Mouse (Mus musculus) liver, embryonic 15.5 days (tissue): Measurements from ENCODE around the gene Coq8a. TPM values are rescaled to one million over a fixed set of nuclear protein-coding genes. Genes with fewer than 3 reads are reported as not detected.

ENCODE experiments used
- ATAC-seq: fragments of 200-750 bp; cut with Nextera tagmentation; 2 replicates; pipeline ENCODE4 v1.8.0; 2017; ENCODE audit warnings: moderate number of reproducible peaks, mild to moderate bottlenecking, moderate library complexity; ENCODE audit not compliant: insufficient read depth
- H3K27ac ChIP-seq: fragments of 300-500 bp; sonication (generic); replicated peaks from 2 replicates; pipeline ENCODE4 v1.5.1; 2015; ENCODE audit warnings: mild to moderate bottlenecking, inconsistent platforms
- H3K27me3 ChIP-seq: fragments of 300-500 bp; sonication (generic); 2 replicates; pipeline ENCODE4 v1.6.1; 2015; ENCODE audit warnings: mild to moderate bottlenecking, inconsistent platforms
- H3K36me3 ChIP-seq: fragments of 300-500 bp; sonication (generic); replicated peaks from 2 replicates; pipeline ENCODE4 v1.6.1; 2015; ENCODE audit warnings: moderate library complexity, mild to moderate bottlenecking, inconsistent platforms
- H3K4me1 ChIP-seq: fragments of 300-500 bp; sonication (generic); replicated peaks from 2 replicates; pipeline ENCODE4 v1.6.1; 2015; ENCODE audit warnings: inconsistent platforms
- H3K4me2 ChIP-seq: fragments of 300-500 bp; sonication (generic); 2 replicates; pipeline ENCODE4 v1.6.1; 2015; ENCODE audit warnings: moderate library complexity, mild to moderate bottlenecking, inconsistent platforms
- H3K4me3 ChIP-seq: fragments of 300-500 bp; sonication (generic); replicated peaks from 2 replicates; pipeline ENCODE4 v1.5.1; 2015; ENCODE audit warnings: mild to moderate bottlenecking, inconsistent platforms
- H3K9ac ChIP-seq: fragments of 300-500 bp; sonication (generic); 2 replicates; pipeline ENCODE4 v1.6.1; 2015; ENCODE audit warnings: moderate library complexity, mild to moderate bottlenecking, inconsistent platforms
- H3K9me3 ChIP-seq: fragments of 300-500 bp; sonication (generic); replicated peaks from 2 replicates; pipeline ENCODE4 v1.6.1; 2016; ENCODE audit warnings: inconsistent platforms
- WGBS: fragments of 180-500 bp; shearing (Covaris S2); methylation state at CpG from one replicate; pipeline ENCODE4 v1.1.7; 2015; ENCODE audit warnings: mixed read lengths; ENCODE audit not compliant: insufficient replicate concordance; 5-methylcytosine and 5-hydroxymethylcytosine counted together
- polyA plus RNA-seq: library from polyadenylated mRNA; unstranded; fragments of >200 nt; fragmentation: Nextera tagmentation; extraction: Ambion mirVana; gene quantifications from 2 replicates; pipeline ENCODE4 v1.2.1, GENCODE M21; 2015

Gene Coq8a
- polyA plus RNA-seq, 1 experiment from 2014 or later, result 25.3 TPM

GRCm38 (mm10) chr1:180225500-180226220 lies 26.3 kb upstream of the Coq8a start:
- Histone ChIP-seq H3K4me3 (peak overlapping the region; percentile 66), H3K9ac (peak overlapping the region; percentile 57), H3K4me1 (peaks cover 31% of the 10 kb centered on the region), H3K27me3 (no peaks in the 10 kb centered on the region), H3K36me3 (peaks cover 26% of the 10 kb centered on the region; the same call in 1 of the 2 replicates), H3K27ac (peak overlapping the region; percentile 87), H3K9me3 (no peaks in the 10 kb centered on the region), H3K4me2 (peak overlapping the region; percentile 82)
- peak; percentile 94 for ATAC-seq
- WGBS, result 13% methylated on average over 21 of the region's 21 CpGs

DNA sequence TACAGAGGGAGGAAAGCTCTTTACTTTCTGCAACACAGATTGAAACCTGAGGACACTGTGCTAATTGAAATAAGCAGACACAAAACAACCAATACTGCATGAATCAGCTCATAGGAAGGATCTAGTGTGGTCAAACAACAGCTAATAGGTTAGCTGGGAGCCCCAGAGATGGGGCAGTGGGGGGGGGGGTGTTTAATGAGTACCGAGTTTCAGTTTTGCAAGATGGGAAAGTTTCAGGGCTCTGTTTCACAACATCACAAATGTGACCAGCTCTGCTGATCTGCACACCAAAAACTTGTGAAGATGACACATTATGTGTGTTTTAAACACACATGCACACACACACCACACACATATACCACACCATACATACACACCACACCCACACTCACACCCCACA lies 22.6 kb upstream of the Coq8a start:
- Histone ChIP-seq H3K9ac (no peak overlapping the region), H3K27ac (no peak overlapping the region), H3K4me2 (no peak overlapping the region), H3K9me3 (no peaks in the 10 kb centered on the region), H3K4me3 (no peak overlapping the region), H3K4me1 (peaks cover 26% of the 10 kb centered on the region), H3K36me3 (0 out of 2 replicates have a peak, but pooled peaks cover 2% of the 10 kb centered on the region), H3K27me3 (no peaks in the 10 kb centered on the region)
- WGBS, result 67% methylated on average over 1 of the region's 1 CpGs
- no peak for ATAC-seq

- Histone ChIP-seq H3K9ac (no peak overlapping the region), H3K27ac (no peak overlapping the region), H3K36me3 (no peaks in the 10 kb centered on the region), H3K4me2 (no peak overlapping the region), H3K27me3 (no peaks in the 10 kb centered on the region), H3K4me1 (peaks cover 23% of the 10 kb centered on the region), H3K4me3 (no peak overlapping the region), H3K9me3 (no peaks in the 10 kb centered on the region)
- ATAC-seq, result no peak
- WGBS, result 75% methylated on average over 19 of the region's 19 CpGs
Measured at GRCm38 (mm10) chr1:180220791-180221542, 21.6 kb upstream of the Coq8a start.

DNA sequence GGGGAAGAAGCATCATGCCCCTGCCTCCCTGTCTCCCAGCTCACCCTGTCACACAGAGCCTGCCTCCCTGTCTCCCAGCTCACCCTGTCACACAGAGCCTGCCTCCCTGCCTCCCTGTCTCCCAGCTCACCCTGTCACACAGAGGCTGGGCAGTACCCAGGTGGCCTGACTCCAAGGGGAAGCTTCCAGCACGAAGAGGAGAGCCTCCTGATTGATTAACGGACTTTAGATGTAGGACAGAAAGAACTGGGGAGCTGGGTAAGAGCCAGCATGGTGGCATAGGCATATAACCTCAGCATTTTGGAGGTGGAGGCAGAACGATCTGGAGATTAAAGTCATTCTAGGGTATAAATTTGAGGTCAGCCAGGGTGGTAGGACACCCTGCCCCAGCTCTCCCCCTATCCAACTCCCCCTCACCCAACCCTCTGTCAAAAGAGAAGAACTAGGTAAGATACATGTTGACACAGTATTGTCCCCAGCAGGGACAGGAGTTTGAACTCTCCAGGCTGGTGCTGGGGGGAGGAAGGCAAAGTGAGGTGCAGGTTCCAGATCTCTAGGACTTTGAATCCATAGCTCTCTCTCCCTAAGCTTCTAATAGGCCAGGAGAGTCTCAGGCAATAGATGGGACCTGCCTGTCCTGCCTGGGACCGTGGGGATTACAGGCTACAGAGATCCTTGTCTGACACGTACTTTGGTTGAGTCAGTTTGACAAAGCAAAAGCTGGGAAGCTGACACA lies 17.3 kb upstream of the Coq8a start:
- ATAC-seq, result peak; percentile 69
- H3K4me1 ChIP-seq, result peaks cover 17% of the 10 kb centered on the region; the same call in 1 of the 2 replicates
- H3K4me3 ChIP-seq, result no peak overlapping the region
- 46% methylated on average over 5 of the region's 5 CpGs for WGBS
- no peaks in the 10 kb centered on the region for H3K36me3 ChIP-seq
- no peaks in the 10 kb centered on the region for H3K27me3 ChIP-seq
- peak overlapping the region; percentile 58 for H3K27ac ChIP-seq
- no peaks in the 10 kb centered on the region for H3K9me3 ChIP-seq
- H3K9ac ChIP-seq, result no peak overlapping the region
- H3K4me2 ChIP-seq, result no peak overlapping the region

DNA sequence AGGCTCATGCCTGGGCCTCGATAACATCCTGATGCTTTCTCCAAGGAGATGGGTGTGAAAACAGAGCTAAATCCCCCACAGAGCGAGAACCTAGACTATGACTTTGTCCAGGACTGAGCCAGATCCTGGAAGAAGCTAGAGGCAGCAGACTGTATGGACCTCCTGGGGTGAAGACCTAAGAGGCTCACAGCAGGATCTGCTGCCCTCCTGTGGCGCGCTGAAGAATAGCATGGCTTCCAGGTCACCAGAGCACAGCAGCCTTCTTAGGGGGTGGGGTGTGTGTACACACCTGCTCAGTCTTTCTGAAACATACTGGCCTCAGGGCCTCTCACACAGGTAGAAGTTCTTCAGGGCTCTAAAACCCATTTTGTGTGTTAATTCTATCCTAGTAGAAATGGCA lies 15.6 kb upstream of the Coq8a start:
- WGBS, result 11% methylated on average over 4 of the region's 4 CpGs
- no peak overlapping the region for H3K27ac ChIP-seq

DNA sequence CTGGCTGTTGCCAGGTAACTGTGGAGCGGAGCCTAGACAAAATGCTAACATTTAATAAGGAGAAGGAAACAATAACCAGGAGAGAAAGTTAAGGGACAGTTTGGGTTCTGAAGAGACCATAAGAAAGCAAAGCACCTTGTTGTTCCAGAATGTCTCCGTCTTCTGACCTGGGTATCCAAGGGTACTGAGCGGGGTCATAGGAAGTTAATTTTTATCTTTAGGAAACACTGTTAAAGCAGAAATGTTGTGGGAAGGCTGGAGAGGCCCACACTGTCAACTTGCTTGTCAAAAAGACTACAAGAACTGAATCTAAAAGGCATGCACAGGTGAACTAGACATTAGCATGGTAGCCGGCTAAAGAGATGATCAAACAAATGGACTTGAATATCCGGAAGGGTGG lies 13.5 kb upstream of the Coq8a start:
- H3K4me1 ChIP-seq, result peaks cover 13% of the 10 kb centered on the region; the same call in 1 of the 2 replicates
- 42% methylated on average over 5 of the region's 5 CpGs for WGBS
- H3K27ac ChIP-seq, result no peak overlapping the region
- no peak overlapping the region for H3K9ac ChIP-seq
- no peaks in the 10 kb centered on the region for H3K36me3 ChIP-seq
- H3K27me3 ChIP-seq, result no peaks in the 10 kb centered on the region
- no peak overlapping the region for H3K4me3 ChIP-seq
- H3K9me3 ChIP-seq, result no peaks in the 10 kb centered on the region
- ATAC-seq, result no peak
- no peak overlapping the region for H3K4me2 ChIP-seq

More for the DNA sequence above, 15.6 kb upstream of the Coq8a start:
- no peak overlapping the region for H3K9ac ChIP-seq
- H3K4me3 ChIP-seq, result no peak overlapping the region
- no peak overlapping the region for H3K4me2 ChIP-seq
- H3K4me1 ChIP-seq, result peaks cover 13% of the 10 kb centered on the region; the same call in 1 of the 2 replicates
- peak; percentile 65 for ATAC-seq
- no peaks in the 10 kb centered on the region for H3K36me3 ChIP-seq
- H3K9me3 ChIP-seq, result no peaks in the 10 kb centered on the region
- H3K27me3 ChIP-seq, result no peaks in the 10 kb centered on the region

GRCm38 (mm10) chr1:180210781-180211271 lies 11.4 kb upstream of the Coq8a start:
- H3K4me3 ChIP-seq, result no peak overlapping the region
- no peaks in the 10 kb centered on the region for H3K27me3 ChIP-seq
- H3K9me3 ChIP-seq, result no peaks in the 10 kb centered on the region
- no peak overlapping the region for H3K9ac ChIP-seq
- H3K4me2 ChIP-seq, result no peak overlapping the region
- H3K36me3 ChIP-seq, result no peaks in the 10 kb centered on the region
- no peak overlapping the region for H3K27ac ChIP-seq
- ATAC-seq, result no peak
- 54% methylated on average over 9 of the region's 9 CpGs for WGBS
- peaks cover 6% of the 10 kb centered on the region; the same call in 1 of the 2 replicates for H3K4me1 ChIP-seq

DNA sequence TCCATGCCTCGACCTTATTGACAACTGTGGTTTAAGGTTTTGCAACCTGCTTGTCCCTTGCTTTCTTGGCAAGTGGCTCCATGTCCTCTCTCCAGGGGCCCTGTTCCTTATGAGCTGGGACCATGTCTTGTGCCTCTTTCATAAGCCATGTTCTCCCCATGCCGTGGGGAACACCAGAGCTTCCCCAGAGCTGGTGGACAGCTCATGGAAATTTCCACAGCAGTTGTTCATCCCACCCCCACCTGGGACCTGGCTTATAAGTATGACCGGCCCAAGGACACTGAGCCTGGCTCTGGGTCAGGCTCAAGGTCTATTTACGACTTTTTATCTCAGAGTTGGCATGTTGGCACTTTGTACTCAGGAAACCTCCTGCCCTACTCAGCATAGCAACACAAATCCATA lies 10.6 kb upstream of the Coq8a start:
- Histone ChIP-seq H3K4me3 (no peak overlapping the region), H3K27ac (no peak overlapping the region), H3K4me1 (peaks cover 6% of the 10 kb centered on the region; the same call in 1 of the 2 replicates), H3K27me3 (no peaks in the 10 kb centered on the region), H3K9ac (no peak overlapping the region), H3K9me3 (no peaks in the 10 kb centered on the region), H3K36me3 (no peaks in the 10 kb centered on the region), H3K4me2 (no peak overlapping the region)
- 50% methylated on average over 4 of the region's 4 CpGs for WGBS
- no peak for ATAC-seq

- H3K36me3 ChIP-seq, result no peaks in the 10 kb centered on the region
- no peak for ATAC-seq
Measured at GRCm38 (mm10) chr1:180208370-180208769, 9.0 kb upstream of the Coq8a start.

DNA sequence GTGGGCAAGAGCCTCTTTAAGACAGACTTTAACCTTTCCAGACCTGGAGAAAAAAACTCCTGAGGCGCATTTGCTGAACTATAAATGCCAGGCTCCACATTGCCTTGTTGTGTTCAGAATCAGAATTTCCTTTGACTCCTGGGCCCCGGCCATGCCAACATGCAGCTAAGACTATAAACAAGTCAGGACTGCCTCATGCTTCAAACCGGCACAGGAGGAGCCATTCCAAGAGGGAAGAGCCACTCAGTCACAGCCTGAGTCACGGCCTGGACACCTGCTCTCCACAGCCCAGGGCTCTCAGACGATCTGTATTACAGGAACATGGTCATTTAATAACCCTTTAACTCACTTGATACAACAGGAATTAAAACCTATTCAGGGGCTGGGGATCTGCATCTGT lies 1.3 kb upstream of the Coq8a start:
- 69% methylated on average over 5 of the region's 5 CpGs for WGBS

More at GRCm38 (mm10) chr1:180208370-180208769, 9.0 kb upstream of the Coq8a start:
- Histone ChIP-seq H3K27ac (no peak overlapping the region), H3K27me3 (no peaks in the 10 kb centered on the region), H3K4me1 (peaks cover 6% of the 10 kb centered on the region; the same call in 1 of the 2 replicates), H3K9ac (no peak overlapping the region), H3K4me3 (no peak overlapping the region), H3K4me2 (no peak overlapping the region), H3K9me3 (no peaks in the 10 kb centered on the region)
- 72% methylated on average over 3 of the region's 3 CpGs for WGBS

GRCm38 (mm10) chr1:180199715-180200050 lies 281 bp upstream of the Coq8a start:
- no peak overlapping the region for H3K9ac ChIP-seq
- H3K4me3 ChIP-seq, result no peak overlapping the region
- H3K4me2 ChIP-seq, result no peak overlapping the region
- no peak for ATAC-seq
- H3K27me3 ChIP-seq, result no peaks in the 10 kb centered on the region; the same call in 1 of the 2 replicates
- no peaks in the 10 kb centered on the region for H3K36me3 ChIP-seq
- no peak overlapping the region for H3K27ac ChIP-seq
- no peaks in the 10 kb centered on the region for H3K9me3 ChIP-seq
- 45% methylated on average over 4 of the region's 4 CpGs for WGBS
- H3K4me1 ChIP-seq, result peaks cover 18% of the 10 kb centered on the region

More for the DNA sequence above, 1.3 kb upstream of the Coq8a start:
- no peak overlapping the region for H3K27ac ChIP-seq
- no peak overlapping the region for H3K4me3 ChIP-seq
- H3K9me3 ChIP-seq, result no peaks in the 10 kb centered on the region
- no peak for ATAC-seq
- no peak overlapping the region for H3K4me2 ChIP-seq
- H3K36me3 ChIP-seq, result no peaks in the 10 kb centered on the region
- H3K9ac ChIP-seq, result no peak overlapping the region
- no peaks in the 10 kb centered on the region; the same call in 1 of the 2 replicates for H3K27me3 ChIP-seq
- peaks cover 7% of the 10 kb centered on the region for H3K4me1 ChIP-seq
